Mouse (Mus musculus): ENCODE results near the gene Flrt1.

GRCm38 (mm10) chr19:7111309-7111708 lies 5.8 kb upstream of the Flrt1 start:
- TF ChIP-seq CTCF (IDR thresholded peaks at IDR 0.05; ENCODE audit: control insufficient read depth, insufficient read depth, low read length) (no peak), POLR2A (IDR thresholded peaks at IDR 0.05; ENCODE audit: borderline replicate concordance, control insufficient read depth, low read depth, low read length) (no peak)

Measured in bone marrow, adult 2 months (tissue).